Mouse (Mus musculus) bone marrow macrophage, adult 2 months (primary cell): ENCODE results near the gene Mrfap1.

Source experiments
- CTCF ChIP-seq: IDR thresholded peaks from 2 replicates; pipeline ENCODE4 v1.5.1; 2012; ENCODE audit warnings: low read depth, mild to moderate bottlenecking, low read length, moderate library complexity
- POLR2A ChIP-seq: IDR thresholded peaks from 2 replicates; pipeline ENCODE4 v1.6.1; 2012; ENCODE audit warnings: mild to moderate bottlenecking, low read depth, low read length, borderline replicate concordance

DNA sequence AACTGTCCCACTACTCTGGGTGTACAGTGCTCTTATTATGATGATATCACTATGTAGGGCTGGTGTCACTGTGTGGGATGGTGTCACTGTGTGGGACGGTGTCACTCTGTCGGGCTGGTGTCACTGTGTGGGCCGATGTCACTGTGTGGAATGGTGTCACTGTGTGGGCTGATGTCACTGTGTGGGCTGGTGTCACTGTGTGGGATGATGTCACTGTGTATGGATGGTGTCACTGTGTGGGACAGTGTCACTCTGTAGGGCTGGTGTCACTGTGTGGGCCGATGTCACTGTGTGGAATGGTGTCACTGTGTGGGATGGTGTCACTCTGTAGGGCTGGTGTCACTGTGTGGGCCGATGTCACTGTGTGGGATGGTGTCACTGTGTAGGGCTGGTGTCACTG is 10.5 kb downstream of the Mrfap1 start:
- TF ChIP-seq CTCF, result no peak
- TF ChIP-seq POLR2A, result no peak
